Mouse (Mus musculus) heart, adult 18-20 months (tissue): ENCODE data around the gene Wwox. TPM values are rescaled to one million over a fixed set of nuclear protein-coding genes. Genes with fewer than 3 reads are reported as not detected.

Source experiments
- DNase-seq, 2 experiments: peaks; one replicate each; pipeline ENCODE4 v3.0.0; 2021 to 2022; ENCODE audit warnings: mixed read lengths in 1 of 2
- total RNA-seq, 2 experiments: library from RNA; stranded (reverse); gene quantifications; 2 replicates each; pipeline ENCODE4 v1.2.3; 2021

Wwox gene
- total RNA-seq, 2 experiments from 2014 or later, result 3.8 to 5.3 TPM

DNA sequence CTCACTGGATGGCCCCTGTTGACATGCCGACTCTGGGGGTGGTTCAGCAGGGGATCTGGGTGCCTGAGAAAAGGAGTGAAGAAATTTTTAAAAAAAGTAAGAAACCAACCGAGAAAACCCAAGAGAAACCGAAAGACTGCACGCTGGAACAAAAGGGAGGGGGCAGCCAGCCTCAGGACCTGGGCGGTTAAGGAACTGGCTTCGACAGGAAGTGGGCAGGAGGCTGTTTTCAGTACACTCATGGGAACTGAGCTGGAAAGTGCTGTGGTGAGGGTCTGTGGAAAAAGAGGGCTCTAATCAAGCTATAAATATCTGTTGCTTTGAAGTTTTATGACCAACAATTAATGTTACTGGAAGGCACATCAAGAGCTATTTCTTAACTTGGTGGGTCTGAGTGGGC is 794.6 kb downstream of the Wwox start:
- DNase-seq, result no peak

DNA sequence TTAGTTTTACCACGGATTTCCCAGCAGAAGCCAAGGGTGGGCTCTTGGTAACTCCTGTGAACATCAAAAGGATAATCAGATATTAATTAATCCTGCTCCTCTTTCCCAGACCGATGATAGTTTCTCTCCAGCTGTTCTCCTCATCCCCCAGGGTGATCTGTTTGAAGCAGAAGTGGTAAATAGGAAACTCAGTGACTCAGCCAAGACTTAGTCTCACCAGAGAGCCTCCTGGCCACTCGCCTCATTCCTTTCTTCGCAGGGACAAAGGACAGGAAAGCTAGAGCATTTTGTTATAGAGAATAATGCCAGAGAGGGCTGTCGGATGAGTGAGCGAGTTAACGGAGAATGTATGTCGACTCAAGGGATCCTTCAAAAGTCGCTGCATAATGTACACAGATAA is 798.1 kb downstream of the Wwox start:
- peak; percentile 7 to 21 for DNase-seq

DNA sequence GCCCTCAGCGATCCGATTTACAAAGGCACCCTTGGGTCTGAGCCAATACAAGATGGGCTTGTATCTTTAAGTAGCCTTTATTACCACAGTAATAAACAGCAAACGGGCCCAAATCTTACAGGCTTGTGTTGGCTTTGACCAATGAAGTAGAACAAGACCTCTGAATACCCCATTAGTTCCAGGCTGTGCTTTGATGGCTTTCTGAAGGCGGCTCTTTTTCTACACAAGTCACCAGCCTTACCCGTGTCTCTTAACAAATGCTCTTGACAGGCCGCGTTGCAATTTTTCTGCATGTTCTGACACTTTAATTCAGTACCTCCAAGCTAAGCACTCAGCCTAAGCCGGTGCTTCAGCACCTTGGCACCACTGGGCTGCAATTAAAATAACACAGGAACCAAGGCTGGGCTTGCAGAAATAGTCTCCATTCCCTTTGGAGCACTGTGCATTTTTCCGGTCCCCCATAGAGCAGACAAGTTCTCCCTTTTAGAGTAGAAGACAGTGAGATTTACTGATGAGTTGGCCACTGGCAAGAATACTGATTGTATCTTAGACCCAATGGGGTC is 804.1 kb downstream of the Wwox start:
- no peak for DNase-seq

DNA sequence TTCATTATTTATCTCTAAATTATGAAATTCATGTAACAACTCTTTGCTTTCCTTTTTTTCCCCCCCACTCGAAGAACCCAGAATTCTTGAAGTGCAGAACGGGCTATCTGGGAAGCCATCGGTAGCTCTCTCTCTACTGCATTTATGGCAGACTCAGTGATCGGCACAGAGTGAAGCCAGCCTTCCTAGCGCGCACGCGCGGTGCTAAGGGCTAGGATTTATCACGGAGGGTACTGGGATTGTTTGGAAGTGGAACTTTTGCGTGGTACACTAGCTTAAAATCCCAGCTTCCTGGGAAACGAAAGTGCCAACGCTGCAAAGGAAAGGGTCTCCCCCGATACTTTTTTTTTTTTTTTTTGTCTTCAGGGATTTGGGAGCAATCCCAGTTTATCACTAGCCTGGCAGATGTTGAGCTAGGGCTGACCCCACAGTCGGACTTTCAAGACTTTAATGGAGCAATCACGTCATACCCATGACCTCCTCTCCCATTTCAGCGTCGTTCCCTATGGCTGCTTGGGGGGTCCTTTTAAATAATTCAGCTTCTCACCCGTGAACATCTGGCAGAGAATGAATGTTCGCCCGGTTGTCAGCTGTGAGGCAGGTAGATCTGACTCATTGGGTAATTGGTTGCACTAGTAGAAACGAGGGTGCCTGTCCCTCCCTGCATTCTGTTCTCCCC is 810.4 kb downstream of the Wwox start:
- peak; percentile 19 to 24 for DNase-seq

DNA sequence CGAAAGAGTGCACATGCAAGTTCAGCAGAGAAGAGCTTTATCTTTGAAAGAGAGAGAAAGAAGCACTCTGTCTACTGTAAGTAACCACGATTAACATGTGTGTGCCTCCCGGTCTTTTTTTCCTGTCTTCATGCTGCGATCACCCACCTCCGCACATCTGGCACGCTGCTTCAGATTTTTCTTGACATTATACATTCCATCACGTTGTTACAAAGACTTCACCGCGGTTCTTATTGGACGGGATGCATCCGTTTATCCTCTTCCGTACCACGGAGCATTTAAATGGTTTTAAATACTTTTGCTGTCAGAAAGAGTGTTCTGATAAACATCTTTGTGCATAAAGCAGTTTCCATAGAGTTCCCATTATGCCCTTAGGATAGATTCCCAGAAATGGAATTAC is 816.1 kb downstream of the Wwox start:
- no peak for DNase-seq

DNA sequence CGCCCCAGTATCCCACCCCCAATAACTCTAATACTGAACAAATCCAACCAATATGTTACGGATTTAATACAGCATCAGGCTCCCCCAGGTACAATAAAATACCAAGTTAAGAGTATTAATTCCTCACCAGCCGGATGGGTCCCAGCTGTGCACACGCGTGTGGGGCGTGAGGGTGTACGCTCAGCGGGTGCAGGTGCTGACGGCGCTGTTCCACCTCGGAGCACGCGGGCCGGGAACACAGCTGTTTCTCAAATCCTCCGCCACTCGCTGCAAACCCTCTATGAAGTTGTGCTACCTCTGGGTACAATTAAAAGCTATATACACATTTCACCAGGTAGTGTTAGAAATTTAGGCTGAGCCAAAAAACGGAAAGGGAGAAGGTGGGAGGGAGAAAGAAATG is 818.0 kb downstream of the Wwox start:
- DNase-seq, result no peak

DNA sequence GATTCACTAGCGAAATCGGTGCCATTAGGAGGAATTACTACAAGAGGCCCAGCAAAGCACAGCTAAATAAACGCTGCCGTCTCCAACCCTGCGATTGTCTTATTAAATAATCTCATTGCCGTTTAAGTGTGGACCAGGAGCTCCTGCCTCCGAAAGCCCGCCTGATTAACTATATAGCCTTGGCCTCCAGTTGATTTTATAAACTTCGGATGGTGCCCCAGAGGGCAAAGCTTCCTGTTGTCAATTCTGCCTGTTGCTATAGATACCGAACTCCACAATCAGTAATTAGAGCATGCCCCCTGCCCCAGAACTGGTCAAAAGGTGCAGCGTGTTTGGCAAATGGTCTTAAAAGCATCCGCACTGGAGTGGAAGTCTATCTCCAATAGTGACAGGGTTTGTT is 820.4 kb downstream of the Wwox start:
- no peak for DNase-seq

DNA sequence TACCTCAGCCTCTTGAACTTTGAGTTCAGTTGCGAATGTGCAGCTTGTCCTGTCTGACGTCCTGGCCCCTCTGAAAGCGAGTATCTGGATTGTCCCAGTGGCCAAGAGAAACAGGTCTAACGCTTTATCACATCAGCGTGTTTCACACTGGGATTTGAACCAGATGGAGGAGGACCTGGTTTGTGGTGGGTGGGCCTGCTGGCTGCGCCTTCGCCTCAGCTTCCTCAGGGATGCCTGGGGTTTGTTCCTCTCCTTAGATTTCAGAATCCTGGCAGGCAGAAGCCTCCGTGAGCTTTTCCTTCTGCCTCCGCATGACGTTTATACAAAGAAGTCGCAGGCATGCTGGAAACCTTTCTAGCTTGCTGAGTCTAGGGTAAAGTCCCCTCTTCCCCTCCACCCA is 827.7 kb downstream of the Wwox start:
- DNase-seq, result peak in 1 of 2 experiments; percentile 3

DNA sequence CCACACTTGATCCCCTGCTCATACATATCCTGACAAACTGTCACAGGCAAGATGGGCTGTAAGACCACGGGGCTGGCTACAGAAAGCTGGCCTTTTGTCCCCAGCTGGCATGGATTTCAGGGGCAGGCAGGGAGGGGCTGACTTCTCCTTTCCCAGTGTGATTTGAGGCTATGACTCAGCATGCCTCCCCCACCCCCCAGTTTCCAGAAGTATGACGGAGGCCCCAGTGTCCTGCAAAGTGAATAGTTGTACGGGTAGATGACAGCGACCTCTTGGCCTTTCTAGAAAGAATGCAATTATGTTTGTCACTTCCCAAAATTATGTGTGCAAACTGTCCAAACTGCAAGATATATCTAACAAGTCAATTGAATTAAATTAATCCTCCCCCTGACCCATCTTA is 830.1 kb downstream of the Wwox start:
- DNase-seq, result no peak

DNA sequence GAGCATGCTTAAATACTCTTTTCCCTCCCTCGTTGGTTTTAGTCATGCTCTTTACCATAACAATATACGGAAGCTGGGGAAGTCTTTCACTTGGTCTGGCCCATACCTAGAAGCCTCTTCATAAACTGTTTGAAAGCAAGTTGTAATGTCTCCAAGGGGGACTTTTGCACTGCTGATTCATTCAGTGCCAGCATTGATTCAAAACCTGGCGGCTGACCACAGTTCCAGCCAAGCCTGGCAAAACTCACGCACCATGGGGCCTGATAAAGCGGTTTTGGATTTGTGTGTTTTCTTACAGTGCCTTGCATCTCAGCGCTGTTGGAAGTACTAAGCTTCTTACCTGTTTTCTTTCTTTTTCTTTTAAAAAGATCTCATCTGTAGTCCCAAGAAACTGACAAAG is 834.5 kb downstream of the Wwox start:
- DNase-seq, result no peak

DNA sequence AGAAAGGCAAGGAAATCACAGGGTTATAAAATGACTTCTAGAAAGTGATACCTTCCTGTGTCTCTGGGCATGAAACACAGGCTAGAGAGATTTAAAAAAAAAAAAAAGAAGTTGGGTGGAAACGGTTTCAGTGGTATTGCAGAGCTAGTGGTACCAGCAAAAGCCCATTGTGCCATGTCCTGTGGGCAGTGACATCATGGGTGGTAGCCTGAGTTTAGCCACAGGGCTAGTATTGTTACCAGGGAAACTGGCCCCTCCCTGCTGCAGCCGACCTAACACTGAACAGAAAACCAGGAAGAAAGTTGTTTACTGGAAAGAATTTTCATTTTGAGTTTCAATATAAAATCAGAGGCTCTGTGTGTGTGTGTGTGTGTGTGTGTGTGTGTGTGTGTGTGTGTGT is 836.8 kb downstream of the Wwox start:
- DNase-seq, result peak in 1 of 2 experiments; percentile 19

DNA sequence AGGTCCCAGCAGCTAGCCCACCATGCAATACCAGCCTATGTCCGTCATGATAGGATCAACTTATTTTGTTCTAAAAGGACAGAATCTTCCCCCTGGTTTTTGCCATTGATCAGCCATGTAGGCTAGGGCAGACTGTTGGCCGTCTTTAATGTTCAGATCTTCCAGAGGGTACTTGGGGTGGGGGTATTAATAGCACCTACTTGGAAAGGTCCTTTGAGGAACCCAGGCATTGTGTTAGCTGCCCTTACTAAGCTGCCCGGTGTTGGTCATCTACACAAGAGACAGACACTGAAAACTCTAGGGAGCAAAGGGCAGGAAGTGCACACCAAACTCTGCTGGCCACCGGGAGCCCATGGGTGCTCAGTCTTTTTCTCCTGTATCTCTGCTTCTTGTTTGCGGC is 838.8 kb downstream of the Wwox start:
- DNase-seq, result no peak

DNA sequence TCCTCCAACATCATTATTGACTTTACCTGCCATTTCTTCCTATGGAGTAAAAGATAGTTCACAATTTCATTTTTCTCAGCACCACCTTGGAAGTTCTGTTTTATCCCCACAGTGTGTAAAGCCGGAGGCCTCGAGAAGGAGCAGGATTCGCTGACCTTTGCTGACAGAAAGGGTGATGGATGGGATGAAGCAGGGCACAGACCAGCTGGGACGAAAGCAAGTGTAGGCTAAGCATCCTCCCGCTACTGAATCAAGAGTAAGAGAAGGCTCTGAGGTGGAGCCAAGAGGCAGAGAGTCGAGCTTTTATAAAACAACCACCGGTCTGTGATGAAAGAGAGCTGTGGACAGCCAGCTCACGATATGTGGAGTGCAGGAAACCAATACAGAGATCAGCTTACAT is 850.8 kb downstream of the Wwox start:
- no peak for DNase-seq

DNA sequence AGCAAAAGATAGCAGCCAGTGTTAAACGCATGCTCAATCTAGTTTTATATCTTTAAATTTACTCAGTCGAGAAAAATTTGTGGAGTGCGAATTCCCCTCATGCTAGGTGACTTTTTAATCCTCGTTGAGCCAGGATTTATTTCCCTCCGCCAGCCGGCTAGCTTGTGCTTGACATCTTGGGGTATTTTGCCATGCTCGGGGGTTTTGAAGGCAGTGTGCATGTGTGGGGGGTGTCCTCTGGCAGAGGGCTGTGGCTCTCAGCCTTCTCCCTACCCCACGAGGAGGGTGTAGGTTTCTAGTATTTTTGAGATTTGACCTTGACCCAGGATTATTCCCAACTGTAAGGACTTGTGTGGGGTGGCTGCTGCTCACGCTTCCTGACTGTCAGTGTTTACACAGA is 857.3 kb downstream of the Wwox start:
- no peak for DNase-seq

DNA sequence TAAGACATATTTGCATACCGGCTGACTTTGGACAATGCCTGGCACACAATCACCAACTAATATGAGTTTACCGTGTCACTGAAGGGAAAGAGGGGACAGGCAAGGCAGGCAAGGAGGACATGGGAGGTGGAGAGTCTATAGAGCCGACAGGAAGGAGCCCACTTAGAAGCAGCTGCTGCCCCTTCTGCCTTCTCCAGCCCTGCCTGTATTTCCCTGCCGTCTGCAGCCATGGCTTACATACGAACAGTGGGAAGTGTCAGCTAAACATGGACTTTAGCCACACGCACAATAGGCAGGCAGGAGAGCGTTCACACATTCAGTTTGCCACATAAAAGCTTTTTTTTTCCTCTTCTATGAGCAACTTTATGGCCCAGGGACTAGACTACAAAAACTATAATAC is 863.0 kb downstream of the Wwox start:
- DNase-seq, result no peak

DNA sequence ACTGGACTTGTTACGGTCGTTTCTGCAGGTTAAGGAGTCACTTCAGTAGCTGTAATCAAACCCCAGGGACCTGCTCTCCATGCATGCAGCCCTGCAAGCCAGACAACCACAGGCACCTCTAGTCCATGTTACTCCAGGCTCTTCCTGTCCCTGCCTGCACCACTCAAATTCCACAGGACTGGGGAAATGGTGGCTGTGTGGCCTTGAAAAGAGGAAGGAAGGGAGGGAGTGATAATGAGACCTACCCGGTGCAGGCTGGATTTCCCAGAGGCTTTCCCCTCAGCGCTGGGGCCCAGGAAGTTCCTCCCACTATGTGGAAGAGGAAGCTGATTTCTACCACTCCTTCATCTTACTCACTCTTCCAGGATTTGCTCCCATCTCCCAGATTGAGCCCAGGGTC is 868.0 kb downstream of the Wwox start:
- DNase-seq, result peak in 1 of 2 experiments; percentile 18

DNA sequence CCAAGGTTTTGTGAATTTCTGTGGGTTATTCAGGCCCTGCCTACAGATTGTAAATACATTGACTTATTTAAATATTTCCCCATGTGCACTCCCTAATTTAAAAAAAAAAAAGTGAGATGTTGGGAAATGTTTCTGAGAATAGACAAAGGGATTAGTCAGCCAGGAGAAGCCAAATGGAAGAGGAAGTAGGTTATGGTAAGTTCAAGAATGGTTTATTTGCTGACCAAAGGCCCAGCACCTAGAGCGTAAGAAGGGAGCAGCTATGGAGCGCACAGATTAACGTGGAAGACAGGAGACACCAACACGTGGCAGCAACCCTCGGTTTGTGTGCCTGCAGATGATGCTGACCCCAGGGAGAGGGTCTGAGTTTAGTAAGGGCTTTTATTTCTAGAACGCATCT is 871.5 kb downstream of the Wwox start:
- no peak for DNase-seq

DNA sequence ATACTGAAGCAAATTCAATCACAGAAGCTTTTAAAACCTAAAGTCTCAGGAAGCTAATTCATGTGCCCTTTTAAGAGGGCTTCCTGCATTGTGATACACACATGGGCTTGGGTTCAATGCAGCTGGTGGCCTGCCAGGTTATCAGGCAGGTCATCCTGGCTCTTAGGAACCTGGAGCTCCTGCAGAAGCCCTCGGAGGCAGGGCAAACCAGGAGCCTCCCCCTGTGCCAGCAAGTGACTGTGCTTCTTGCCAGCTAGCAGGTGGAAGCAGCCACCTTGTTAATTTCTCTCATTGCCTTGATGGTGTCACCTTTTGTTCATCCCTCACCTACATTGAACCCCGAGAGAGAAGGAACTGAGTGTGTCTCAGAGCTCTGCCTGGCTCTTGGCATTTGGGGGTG is 872.9 kb downstream of the Wwox start:
- DNase-seq, result no peak

DNA sequence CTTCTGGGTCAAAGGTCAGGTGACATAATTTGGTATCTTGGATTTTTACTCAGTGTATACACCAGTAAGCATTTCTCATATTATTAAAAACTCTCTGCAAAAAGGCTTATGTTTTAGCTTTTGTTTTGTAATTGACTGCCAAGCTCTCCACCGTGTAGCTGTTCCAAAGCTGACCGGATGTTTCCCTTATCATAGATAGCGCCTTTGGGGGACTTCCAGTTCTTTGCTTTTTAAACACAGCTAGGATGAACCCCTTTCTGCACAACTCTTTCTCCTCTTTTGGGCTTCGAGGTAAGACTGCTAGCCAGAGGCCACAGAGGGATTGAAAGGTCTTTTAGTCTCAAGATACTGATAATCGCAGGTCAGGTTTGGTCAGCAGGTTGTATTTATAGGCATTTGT is 883.0 kb downstream of the Wwox start:
- peak; percentile 33 to 65 for DNase-seq

DNA sequence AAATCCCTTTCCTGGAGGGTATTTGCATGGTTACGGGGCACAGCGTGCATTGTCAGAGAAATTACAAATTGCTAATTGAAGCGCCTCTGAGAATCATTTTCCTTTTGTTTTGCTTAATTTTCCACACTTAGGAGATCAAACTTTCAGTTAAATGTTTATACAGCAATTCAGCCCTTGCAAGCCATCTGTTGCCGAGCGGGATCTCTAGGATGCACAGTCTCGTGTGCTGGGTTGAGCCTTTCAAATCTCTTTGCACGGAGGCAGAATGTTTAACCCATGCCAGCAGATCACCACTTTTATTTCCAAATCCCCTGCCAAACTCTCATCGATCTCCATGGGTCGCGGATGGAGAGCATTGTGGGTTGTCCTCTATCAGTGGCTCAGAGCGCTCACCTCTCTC is 891.2 kb downstream of the Wwox start:
- DNase-seq, result no peak

DNA sequence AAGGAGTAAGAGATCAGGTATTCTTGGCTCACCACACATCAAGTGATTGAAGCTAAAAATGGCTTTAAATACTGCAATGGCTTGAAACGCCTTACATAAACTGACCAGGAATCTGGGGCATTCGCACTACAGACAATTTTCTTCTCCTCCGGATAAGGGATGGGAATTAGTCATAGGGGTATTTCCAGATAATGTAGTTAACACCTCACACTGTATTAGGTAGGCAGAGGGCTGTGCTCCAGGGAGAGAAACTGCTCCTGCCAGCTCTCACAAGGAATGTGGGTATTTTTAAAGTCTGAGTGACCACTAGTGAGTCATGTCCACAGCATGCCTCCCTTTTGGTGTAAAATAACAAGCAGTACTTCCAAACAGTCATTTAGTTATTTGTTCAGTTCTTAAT is 894.5 kb downstream of the Wwox start:
- DNase-seq, result no peak

DNA sequence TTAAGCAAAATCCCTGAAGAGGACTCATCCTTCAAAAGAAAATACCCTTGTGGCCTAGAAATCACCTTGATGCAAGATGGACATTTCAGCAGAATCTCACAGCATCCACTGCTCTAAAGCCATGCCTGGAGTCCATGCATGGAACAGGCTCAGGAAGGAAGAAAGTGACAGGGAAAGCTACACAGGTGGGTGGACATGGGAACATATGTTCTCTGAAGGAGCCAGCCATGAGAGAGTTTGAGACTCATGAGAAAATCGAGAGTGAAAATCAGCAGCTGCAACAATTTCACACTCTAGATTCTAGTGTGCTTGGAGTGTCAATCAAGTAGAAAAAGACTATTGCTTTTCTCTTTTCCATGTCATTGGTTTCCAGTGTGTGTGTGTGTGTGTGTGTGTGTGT is 896.9 kb downstream of the Wwox start:
- no peak for DNase-seq

DNA sequence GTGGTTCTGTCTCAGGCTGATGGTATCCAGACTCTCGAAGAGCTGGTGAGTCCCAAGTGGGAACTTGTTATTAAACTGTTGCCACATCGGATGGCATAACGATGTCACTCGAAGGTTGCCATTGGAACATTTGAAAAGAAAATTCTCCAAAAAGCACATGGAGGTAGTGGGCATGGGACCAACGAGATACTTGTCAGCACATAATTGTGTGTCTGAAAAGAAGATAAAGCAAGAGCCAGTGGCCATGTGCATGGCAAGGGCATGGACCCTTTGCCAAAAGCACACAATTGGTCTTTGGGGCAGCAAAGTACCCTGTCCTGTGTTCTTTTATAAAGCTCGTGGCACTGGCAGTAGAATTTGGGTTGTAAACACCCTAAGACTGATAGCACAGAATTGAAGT is 909.2 kb downstream of the Wwox start:
- DNase-seq, result peak in 1 of 2 experiments; percentile 6

DNA sequence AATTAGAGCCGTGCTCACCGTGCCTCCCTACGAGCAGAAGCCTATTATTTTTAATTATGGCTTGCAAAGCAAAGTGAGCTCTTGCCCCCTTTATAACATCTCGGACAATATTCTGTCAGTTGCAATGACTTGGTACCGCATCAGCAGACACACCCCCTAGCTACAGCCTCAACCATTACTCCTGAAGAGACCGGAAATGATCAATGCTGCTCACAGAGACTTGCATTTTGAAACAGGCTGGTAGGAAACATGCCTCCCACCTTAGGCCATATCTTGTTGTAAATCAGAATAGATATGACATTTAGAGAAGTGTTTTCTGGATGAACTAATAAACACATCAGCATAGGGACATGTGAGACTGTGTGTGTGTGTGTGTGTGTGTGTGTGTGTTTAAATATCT is 911.3 kb downstream of the Wwox start:
- DNase-seq, result no peak
